Mouse (Mus musculus): Measurements from ENCODE around the gene Sp140.
"Not testable (repeated sequence)": the region's sequence is repeated elsewhere in the genome, so short reads cannot be mapped to it uniquely, and the experiment has no call there.

Gene Sp140

DNA sequence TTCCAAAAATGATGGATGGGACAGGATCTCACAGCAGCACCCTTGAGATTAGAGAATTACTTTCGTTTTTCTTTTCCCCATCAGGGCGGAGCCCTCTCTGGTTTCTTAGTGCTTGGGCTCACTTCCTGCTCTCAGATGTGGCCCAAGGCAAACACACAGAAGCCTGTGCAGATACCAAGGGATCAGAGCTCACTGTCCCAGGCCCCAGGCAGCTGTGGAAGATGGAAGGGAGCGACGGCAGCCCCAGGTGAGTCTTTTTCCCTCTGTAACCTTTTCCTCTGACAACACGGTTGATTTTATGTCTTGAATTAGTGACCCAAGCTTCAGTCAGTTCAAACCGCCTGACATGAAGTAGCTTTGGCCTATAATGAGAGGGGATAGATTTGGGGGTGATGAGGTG, 49.7 kb downstream of the Sp140 start, which contains the start of gene Sp100:
Sp100 (plus strand) TSS at position 108 of the 400 bp plus-strand sequence.
- not testable (repeated sequence) for DNase-seq (ENCODE audit: low read depth, low spot score)

DNA sequence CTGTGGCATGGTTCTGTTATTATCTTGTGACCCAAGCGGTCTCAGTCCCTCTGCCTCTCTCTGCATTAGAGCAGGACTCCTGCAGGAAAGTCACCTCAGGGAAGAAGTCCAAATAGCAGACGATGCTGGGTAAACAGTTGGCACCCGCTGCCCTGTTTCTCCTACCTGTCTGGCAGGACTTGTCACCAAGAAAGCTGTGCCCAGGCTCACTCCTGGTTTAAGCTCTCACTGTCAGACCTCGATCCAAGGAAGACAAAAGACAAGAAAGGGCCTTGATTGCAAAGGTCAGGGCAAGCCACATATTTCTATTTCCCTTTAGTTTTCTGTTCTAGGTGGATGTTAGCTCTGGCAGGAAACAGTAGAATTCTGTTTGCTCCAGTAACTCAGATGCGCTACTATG, 50.3 kb downstream of the Sp140 start:
- DNase-seq (ENCODE audit: low read depth, low spot score): not testable (repeated sequence)

DNA sequence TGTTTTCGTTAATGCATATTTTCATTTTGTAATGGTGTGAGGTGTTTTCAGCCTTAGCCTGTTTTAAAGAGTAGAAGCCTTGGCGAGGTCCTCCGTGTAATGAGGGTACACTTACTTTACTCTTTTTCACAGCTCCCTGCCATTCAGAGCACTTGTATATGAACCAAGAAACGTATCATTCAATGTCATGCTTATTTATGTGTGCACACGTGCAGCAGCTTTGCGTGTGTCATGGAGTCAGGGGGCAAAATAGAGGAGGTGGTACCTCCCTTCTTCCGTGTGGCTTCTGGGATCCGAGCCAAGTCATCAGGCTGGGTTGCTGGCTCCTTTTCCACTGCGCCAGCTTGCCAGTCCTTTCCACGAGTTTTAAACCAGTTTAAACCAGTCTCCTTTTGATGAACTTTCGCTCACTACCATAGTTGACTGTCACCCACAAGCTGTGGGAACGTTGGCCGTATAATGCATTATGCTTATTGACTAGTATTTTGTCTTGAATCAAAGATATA, 51.6 kb downstream of the Sp140 start:
- DNase-seq (ENCODE audit: low read depth, low spot score): not testable (repeated sequence)

DNA sequence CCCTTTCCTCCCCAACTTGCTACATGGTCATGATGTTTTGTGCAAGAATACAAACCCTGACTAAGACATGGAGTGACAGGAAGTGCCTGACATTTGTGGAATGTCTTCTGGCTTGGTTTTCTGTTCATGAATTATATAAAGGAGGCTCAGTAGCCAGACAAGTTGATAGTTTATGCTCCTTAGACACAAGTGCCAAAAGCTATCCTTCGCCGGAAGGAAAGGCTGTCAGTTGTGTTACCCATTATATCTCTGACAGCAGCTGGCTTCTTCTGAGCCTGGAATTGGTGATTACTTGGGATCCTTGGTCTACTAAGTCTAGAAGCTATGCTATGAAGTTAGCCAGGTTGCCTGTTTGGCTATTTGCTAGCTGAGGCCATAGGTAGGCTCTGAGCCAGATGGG, 57.0 kb downstream of the Sp140 start:
- not testable (repeated sequence) for DNase-seq (ENCODE audit: low read depth, low spot score)

DNA sequence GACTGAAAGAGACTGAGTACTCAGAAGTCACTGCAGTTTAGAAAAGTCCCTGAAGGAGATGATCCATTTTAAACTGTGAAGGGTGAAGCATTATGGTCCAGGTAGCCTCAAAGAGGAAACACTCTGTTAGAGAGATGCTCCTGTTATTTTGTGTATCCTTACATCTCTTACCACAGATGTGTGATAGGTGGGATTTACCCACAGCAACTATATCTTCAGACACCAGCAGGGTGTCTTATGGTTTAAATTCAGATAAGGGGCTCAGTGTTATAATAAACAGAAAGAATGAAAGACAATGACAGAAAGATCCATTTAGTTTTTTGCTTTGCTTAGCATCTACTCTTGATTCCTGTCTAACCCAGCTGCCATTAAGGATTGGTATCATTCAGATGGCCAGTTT, 64.1 kb downstream of the Sp140 start:
- DNase-seq (ENCODE audit: low read depth, low spot score): no peak

DNA sequence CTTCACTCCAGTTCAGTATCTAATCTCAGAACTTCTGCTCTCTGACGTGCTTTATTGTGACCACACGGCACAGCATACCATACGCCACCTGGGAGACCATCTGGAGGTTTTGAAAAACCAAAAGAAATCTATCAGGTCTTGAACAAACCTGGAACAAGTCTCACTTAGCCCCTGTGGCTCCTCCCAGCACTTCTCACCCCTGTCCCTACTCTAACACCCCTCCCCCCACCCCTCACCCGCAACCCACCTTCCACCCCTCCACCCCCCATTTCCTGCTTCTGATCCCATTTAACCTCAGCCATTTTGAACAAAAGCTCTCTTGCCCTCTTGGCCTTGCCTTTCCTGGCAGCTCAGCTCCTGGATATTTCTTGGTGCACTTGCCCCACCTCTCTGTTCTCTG, 80.0 kb downstream of the Sp140 start:
- no peak for DNase-seq (ENCODE audit: low read depth, low spot score)

DNA sequence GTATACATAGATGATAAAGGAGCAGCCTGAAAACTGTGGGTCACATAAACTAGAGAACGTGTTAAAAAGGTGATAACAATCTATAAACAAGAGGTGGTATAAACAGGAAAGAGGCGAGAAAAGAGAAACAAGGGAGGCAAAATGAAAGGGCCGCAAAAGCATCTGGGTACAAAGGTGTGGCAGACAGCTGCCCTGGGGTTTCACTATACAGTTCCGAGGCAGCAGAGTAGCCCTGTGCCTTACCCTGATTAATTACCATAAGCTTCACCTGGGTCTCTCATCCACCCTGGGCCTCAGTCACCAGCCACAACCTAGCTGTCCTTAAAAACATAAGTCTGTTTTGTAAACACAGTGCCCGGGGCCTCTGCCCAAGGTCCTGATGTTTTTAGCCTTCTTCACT, 86.5 kb downstream of the Sp140 start:
- DNase-seq (ENCODE audit: low read depth, low spot score): no peak

DNA sequence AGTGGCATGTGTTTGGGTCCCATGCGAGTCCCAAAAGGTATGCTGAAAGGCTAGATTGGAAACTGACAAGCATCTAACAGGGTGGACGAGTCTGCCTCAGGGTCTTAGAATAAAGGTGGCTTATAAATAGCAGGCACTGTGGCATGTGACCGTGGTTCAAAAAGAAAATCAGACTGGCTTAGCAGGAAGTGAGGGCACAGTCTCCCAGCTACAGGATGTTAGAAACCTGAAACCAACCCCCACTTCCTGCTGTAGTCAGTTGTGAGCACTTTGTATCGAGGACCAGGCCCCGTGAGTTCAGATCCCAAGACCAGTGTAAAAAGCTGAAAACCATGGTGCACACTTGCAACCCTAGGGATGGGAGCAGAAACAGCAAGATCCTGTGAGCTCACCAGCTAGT, 87.2 kb downstream of the Sp140 start:
- no peak for DNase-seq (ENCODE audit: low read depth, low spot score)

DNA sequence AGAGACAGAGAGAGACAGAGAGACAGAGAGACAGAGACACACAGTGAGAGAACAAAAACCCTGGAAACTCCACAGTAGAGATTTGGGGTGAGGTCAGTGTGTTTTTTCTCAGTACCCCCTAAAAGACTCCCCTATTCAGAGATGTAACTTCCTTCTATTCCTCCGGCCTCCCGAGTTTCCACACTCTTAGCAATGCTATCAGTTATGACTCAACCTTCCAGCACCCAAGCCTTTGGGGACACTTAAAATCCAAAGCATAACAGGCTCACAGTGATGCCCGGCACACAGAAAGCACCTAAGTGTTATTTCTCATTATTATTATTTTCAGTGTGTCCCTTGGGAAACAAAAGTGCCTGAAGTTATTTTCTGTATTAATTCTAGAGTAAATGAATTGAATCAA, 90.4 kb downstream of the Sp140 start:
- no peak for DNase-seq (ENCODE audit: low read depth, low spot score)

DNA sequence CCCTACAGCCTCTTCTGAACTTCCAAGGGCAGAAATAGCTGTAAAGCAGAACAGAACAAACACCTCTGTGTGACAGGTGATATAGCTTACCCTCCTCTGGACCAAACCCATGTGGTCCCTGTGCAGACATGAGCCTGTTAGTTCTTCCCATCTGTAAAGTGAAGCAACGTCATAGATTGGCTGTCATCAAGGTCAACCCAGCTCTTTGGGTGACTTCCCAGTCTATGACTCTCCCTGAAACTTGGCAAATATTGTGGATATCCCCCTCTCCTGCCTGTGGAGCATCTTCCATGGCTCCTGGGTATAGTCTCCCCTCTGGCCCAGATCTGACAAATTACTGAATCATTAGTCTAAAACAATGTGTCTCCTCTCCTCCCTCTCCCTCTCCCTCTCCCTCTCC, 92.1 kb downstream of the Sp140 start:
- DNase-seq (ENCODE audit: low read depth, low spot score): no peak

DNA sequence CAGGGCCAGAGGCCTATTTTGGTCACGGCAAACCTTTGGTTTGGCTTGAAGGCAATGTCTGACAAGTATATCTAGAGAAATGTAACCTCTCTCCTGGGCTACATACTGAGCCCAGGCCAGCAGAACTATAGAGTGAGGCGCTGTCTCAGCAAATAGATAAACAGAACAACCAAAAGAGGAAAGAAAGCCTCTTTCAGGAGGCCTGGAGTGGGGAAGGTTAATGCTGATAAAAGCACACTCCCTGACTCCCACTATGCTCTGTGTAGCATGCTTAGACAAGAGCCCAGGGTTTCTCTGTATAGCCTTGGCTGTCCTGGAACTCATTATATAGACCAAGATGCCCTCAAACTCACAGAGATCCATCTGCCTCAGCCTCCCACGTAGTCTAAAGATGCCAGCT, 93.1 kb downstream of the Sp140 start:
- DNase-seq (ENCODE audit: low read depth, low spot score): no peak

Measured in brain, adult 2 months (tissue).